Mouse (Mus musculus): ENCODE results near the gene Arvcf.

DNA sequence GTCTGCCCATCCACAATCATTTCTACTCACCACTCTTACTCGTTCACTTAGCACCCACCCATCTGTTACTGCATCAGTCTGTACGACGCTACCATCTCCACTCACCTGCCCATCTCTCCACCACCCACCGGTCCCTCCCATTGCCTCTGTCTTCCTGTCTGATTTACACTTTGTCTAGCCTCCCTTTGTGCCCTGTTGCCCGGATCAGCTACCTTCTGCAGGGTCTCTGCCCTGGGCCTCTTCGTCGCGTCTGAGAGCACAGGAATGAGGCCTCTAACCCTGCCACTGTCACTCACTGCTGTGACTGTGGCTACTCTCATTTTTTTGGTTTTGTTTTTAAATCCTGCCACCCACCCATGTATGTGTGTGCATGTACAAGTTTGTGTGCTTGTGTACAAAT lies 36.7 kb downstream of the Arvcf start:
- TF ChIP-seq GATA1 (IDR thresholded peaks at IDR 0.05; ENCODE audit: borderline replicate concordance, low read length): no peak
- no peak for TF ChIP-seq FLI1 (IDR thresholded peaks at IDR 0.05; ENCODE audit: low read length)
